Mouse (Mus musculus): ENCODE measurements at regions not wholly inside any gene's neighbourhood (a gene's known extent, or its start where the extent isn't known, plus 50 kb on each side); places are given as distances from the start of the nearest gene placed in this dataset.

DNA sequence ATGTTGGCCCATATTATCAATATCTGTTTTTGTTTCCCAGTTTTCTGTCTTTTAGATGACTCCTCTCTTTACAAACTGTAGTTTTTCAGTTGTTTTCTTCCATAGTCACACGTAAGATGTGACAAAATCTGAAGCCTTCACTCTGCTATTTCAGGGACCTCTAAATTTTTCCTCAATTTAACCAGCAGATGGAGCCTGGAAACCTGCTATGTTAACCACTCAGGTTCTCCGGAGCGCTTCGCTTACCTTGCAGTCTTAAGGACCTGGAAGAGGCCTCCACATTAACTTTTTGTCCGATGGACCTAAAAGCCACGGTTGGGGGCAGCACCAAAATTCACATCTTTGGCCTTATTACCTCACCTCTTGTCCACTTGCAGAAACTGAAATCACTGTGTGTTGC is 248.4 kb downstream of the Papss1 start:
- H3K36me3 ChIP-seq (ENCODE audit: insufficient read depth, low read length), result no peaks in the 10 kb centered on the region
- H3K4me1 ChIP-seq (replicated peaks; ENCODE audit: insufficient read depth, low read length), result no peaks in the 10 kb centered on the region
- no peaks in the 10 kb centered on the region for H3K9me3 ChIP-seq (replicated peaks; ENCODE audit: low read length)
- TF ChIP-seq CTCF (IDR thresholded peaks at IDR 0.05; ENCODE audit: low read depth), result peak; percentile 63
- no peak overlapping the region for H3K9ac ChIP-seq (ENCODE audit: low read depth, low read length)
- ATAC-seq (replicated peaks; ENCODE audit: low FRiP score, low read depth), result no peak
- H3K4me2 ChIP-seq (ENCODE audit: low read length), result no peak overlapping the region
- DNase-seq (ENCODE audit: low spot score), result peak; percentile 56
- H3K27ac ChIP-seq, result no peak overlapping the region
- WGBS, result 47% methylated on average over 6 of the region's 6 CpGs
- no peak overlapping the region for H3K4me3 ChIP-seq (replicated peaks; ENCODE audit: low read depth, low read length)
- H3K27me3 ChIP-seq (ENCODE audit: insufficient read depth, low read length), result no peaks in the 10 kb centered on the region

DNA sequence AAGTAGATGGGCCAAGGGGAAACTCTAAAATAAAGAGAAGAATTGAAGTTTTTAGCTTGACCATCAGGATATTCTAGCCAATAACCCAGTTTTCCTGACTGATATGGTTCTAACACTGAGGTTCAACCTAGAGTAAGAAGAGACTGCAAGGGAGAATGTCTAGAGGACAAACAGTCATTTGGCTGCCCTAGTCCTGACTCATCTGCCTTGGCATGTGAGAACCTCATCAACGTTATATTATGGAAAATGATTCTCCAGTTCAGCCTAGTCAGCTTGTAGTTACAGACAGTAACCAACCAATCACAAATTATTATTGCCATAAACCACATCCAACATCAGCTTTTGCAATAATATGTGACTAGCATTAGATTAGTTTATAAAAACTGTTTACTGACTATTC is 254.2 kb downstream of the Papss1 start:
- no peak overlapping the region for H3K4me2 ChIP-seq (ENCODE audit: low read length)
- no peaks in the 10 kb centered on the region for H3K9me3 ChIP-seq (replicated peaks; ENCODE audit: low read length)
- TF ChIP-seq CTCF (IDR thresholded peaks at IDR 0.05; ENCODE audit: low read depth), result no peak
- DNase-seq (ENCODE audit: low spot score), result no peak
- H3K4me1 ChIP-seq (replicated peaks; ENCODE audit: insufficient read depth, low read length), result no peaks in the 10 kb centered on the region
- WGBS, result 84% methylated on average over 1 of the region's 1 CpGs
- no peaks in the 10 kb centered on the region for H3K36me3 ChIP-seq (ENCODE audit: insufficient read depth, low read length)
- H3K27ac ChIP-seq, result no peak overlapping the region
- no peak overlapping the region for H3K4me3 ChIP-seq (replicated peaks; ENCODE audit: low read depth, low read length)
- H3K9ac ChIP-seq (ENCODE audit: low read depth, low read length), result no peak overlapping the region
- no peaks in the 10 kb centered on the region for H3K27me3 ChIP-seq (ENCODE audit: insufficient read depth, low read length)
- ATAC-seq (replicated peaks; ENCODE audit: low FRiP score, low read depth), result no peak

DNA sequence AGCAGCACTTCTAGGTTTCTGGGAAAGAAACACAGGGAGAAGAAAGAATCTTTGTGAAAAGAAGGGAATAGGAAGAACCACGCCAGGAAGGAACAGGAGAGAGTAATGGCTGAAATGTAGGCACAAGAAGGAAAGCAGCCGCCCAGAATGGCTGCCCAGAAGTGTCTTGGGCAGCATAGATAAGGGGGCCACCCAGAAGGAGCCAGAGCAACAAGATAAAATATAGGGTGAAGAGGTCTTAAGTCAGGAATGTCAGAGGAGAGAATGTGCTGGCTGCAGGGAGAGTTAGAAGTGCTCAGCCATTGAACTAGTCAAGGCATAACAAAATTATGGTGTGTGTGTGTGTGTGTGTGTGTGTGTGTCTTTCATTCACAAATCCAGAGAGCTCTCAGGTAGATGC is 227.7 kb upstream of the Dkk2 start:
- no peak for DNase-seq (ENCODE audit: low spot score)

DNA sequence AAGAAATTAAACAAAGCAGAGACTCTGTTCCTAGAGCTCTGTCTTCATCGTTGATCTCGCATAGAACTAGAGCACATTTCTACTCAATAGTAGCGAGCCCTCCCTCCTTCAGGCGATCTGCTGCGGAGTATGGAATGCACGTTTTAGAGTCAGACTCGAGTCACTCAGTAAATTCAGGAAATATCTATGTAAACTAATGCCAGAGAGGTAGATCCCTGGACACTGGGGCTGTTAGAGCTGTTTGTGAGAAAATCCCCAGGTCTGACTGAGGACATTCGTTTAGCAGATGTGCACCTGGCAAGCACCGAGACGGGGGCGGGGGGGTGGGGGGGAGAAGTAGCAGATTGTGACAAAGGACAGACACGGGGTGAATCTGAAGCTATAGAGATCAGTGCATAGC is 226.0 kb upstream of the Dkk2 start:
- WGBS, result 70% methylated on average over 12 of the region's 12 CpGs
- H3K36me3 ChIP-seq (ENCODE audit: insufficient read depth, low read length), result no peaks in the 10 kb centered on the region

More for the DNA sequence above, 227.7 kb upstream of the Dkk2 start:
- Histone ChIP-seq H3K9ac (ENCODE audit: low read depth, low read length) (no peak overlapping the region), H3K36me3 (ENCODE audit: insufficient read depth, low read length) (no peaks in the 10 kb centered on the region), H3K9me3 (replicated peaks; ENCODE audit: low read length) (no peaks in the 10 kb centered on the region), H3K27ac (no peak overlapping the region), H3K27me3 (ENCODE audit: insufficient read depth, low read length) (no peaks in the 10 kb centered on the region), H3K4me2 (ENCODE audit: low read length) (no peak overlapping the region), H3K4me1 (replicated peaks; ENCODE audit: insufficient read depth, low read length) (no peaks in the 10 kb centered on the region), H3K4me3 (replicated peaks; ENCODE audit: low read depth, low read length) (no peak overlapping the region)
- no peak for TF ChIP-seq CTCF (IDR thresholded peaks at IDR 0.05; ENCODE audit: low read depth)
- ATAC-seq (replicated peaks; ENCODE audit: low FRiP score, low read depth), result no peak
- 76% methylated on average over 2 of the region's 2 CpGs for WGBS

DNA sequence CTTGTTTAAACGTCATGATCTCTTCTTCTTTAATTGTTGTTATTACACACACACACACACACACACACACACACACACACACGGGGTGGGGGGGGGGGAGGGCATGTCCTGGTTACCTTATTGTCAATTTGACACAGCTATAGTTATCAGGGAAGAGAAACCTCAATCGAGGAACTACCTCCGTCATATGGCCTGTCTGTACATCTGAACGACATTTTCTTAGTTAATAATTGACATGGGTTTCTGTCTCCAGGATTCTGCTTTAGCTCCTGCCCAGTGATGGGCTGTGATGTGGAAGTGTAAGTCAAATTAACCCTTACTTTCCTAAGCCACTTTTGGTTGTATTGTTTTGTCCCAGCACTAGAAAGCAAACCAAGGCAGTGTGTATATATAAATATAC is 220.0 kb upstream of the Dkk2 start:
- no peak overlapping the region for H3K4me3 ChIP-seq (replicated peaks; ENCODE audit: low read depth, low read length)
- H3K4me2 ChIP-seq (ENCODE audit: low read length), result no peak overlapping the region
- TF ChIP-seq CTCF (IDR thresholded peaks at IDR 0.05; ENCODE audit: low read depth), result no peak
- no peak overlapping the region for H3K27ac ChIP-seq
- H3K27me3 ChIP-seq (ENCODE audit: insufficient read depth, low read length), result no peaks in the 10 kb centered on the region
- DNase-seq (ENCODE audit: low spot score) (no peak), ATAC-seq (replicated peaks; ENCODE audit: low FRiP score, low read depth) (no peak)
- no peaks in the 10 kb centered on the region for H3K4me1 ChIP-seq (replicated peaks; ENCODE audit: insufficient read depth, low read length)
- H3K9me3 ChIP-seq (replicated peaks; ENCODE audit: low read length), result no peaks in the 10 kb centered on the region
- no peak overlapping the region for H3K9ac ChIP-seq (ENCODE audit: low read depth, low read length)
- WGBS, result 50% methylated on average over 5 of the region's 5 CpGs
- H3K36me3 ChIP-seq (ENCODE audit: insufficient read depth, low read length), result no peaks in the 10 kb centered on the region

More for the DNA sequence above, 226.0 kb upstream of the Dkk2 start:
- no peak for DNase-seq (ENCODE audit: low spot score)
- TF ChIP-seq CTCF (IDR thresholded peaks at IDR 0.05; ENCODE audit: low read depth), result no peak
- no peaks in the 10 kb centered on the region for H3K9me3 ChIP-seq (replicated peaks; ENCODE audit: low read length)
- H3K4me1 ChIP-seq (replicated peaks; ENCODE audit: insufficient read depth, low read length), result no peaks in the 10 kb centered on the region
- no peaks in the 10 kb centered on the region for H3K27me3 ChIP-seq (ENCODE audit: insufficient read depth, low read length)
- no peak overlapping the region for H3K9ac ChIP-seq (ENCODE audit: low read depth, low read length)
- no peak for ATAC-seq (replicated peaks; ENCODE audit: low FRiP score, low read depth)
- H3K27ac ChIP-seq, result no peak overlapping the region
- H3K4me2 ChIP-seq (ENCODE audit: low read length), result no peak overlapping the region
- H3K4me3 ChIP-seq (replicated peaks; ENCODE audit: low read depth, low read length), result no peak overlapping the region

DNA sequence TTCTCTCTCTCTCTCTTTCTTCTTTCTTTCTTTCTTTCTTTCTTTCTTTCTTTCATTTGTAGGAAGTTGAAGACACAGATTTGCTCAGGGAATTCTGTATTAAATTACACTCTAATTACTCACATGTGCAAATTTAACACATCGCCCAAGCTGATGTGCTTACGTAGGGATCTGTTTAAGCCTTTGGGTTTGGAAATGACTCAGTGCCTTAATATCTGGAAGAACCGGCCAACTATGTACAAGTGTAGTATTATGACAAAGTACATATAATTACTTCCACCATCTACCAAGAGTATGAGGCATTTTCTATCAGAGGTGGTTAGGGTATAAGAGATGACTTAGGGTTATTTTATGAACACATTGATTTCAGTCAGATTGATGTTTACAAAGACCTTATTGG is 217.8 kb upstream of the Dkk2 start:
- DNase-seq (ENCODE audit: low spot score) (no peak), ATAC-seq (replicated peaks; ENCODE audit: low FRiP score, low read depth) (no peak)
- no peaks in the 10 kb centered on the region for H3K36me3 ChIP-seq (ENCODE audit: insufficient read depth, low read length)
- H3K9me3 ChIP-seq (replicated peaks; ENCODE audit: low read length), result no peaks in the 10 kb centered on the region
- WGBS, result 91% methylated on average over 3 of the region's 3 CpGs
- no peak overlapping the region for H3K27ac ChIP-seq
- no peak for TF ChIP-seq CTCF (IDR thresholded peaks at IDR 0.05; ENCODE audit: low read depth)
- no peak overlapping the region for H3K9ac ChIP-seq (ENCODE audit: low read depth, low read length)
- H3K4me3 ChIP-seq (replicated peaks; ENCODE audit: low read depth, low read length), result no peak overlapping the region
- no peaks in the 10 kb centered on the region for H3K27me3 ChIP-seq (ENCODE audit: insufficient read depth, low read length)
- no peak overlapping the region for H3K4me2 ChIP-seq (ENCODE audit: low read length)
- H3K4me1 ChIP-seq (replicated peaks; ENCODE audit: insufficient read depth, low read length), result no peaks in the 10 kb centered on the region

DNA sequence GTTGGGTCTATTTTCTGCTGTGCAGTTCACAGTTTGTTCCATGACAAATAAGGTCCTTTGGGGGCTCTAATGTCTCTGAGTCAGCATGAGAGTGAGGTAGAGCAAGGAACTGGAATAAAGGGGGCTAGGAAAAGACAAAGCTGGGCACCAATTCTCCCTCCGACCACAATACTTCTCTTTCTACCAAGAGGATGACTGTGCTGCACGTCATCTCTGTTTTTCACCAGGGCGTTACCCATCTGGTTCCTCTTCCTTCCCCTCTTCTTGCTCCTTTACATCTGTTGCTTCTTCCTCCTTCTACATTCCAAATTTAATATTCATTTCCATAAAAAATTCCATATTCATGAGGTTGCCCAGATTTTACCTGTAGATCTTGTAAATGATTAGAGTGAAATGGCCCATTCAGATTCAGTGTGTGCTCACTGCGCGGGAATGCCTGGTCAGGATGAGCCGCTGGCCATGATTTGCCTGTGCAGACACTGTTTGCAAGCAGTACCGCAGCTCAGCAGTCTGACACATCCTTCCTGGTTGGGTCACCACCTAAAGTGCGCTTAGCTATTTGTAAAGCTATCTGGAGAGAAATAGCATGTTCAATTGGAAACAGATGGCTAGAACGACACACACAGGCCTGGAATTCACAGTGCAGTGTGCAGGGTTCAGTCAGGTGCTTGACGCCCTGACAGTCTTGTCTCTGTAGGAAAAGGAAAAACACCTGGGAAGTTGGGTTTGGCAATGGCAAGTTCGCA is 216.7 kb upstream of the Dkk2 start:
- TF ChIP-seq CTCF (IDR thresholded peaks at IDR 0.05; ENCODE audit: low read depth), result no peak
- no peak overlapping the region for H3K4me2 ChIP-seq (ENCODE audit: low read length)
- no peaks in the 10 kb centered on the region for H3K36me3 ChIP-seq (ENCODE audit: insufficient read depth, low read length)
- H3K27ac ChIP-seq, result no peak overlapping the region
- no peak overlapping the region for H3K9ac ChIP-seq (ENCODE audit: low read depth, low read length)
- no peak overlapping the region for H3K4me3 ChIP-seq (replicated peaks; ENCODE audit: low read depth, low read length)
- WGBS, result 75% methylated on average over 11 of the region's 11 CpGs
- H3K9me3 ChIP-seq (replicated peaks; ENCODE audit: low read length), result no peaks in the 10 kb centered on the region
- ATAC-seq (replicated peaks; ENCODE audit: low FRiP score, low read depth) (no peak), DNase-seq (ENCODE audit: low spot score) (no peak)
- H3K4me1 ChIP-seq (replicated peaks; ENCODE audit: insufficient read depth, low read length), result no peaks in the 10 kb centered on the region
- no peaks in the 10 kb centered on the region for H3K27me3 ChIP-seq (ENCODE audit: insufficient read depth, low read length)
